In genomic region chr5:111414770-111415249, GRCm38 (mm10) we compare ENCODE assay signal across 8 mouse cellular contexts. TPM values are rescaled to one million over a fixed set of nuclear protein-coding genes. Genes with fewer than 3 reads are reported as not detected.
DNase-seq lines count a peak whose midpoint lies in the region; ATAC-seq and TF ChIP-seq lines count a peak whose summit lies in the region.
"Had no signal": no experiment of that assay in that cellular context is flagged by ENCODE, and none has a peak within 500 bp of the region (broad histone marks: within the 10 kb centered on the region; RNA-seq: fewer than 3 reads in every experiment).

No protein-coding gene starts in this region.

- peak overlapping the region; percentile 21; the same call in 1 of the 2 replicates for H3K4me3 ChIP-seq in embryonic facial prominence, embryonic 13.5 days
- H3K4me3 ChIP-seq in hindbrain, embryonic 12.5 days = peak overlapping the region; percentile 97
- peak overlapping the region; percentile 76 for H3K4me3 ChIP-seq in midbrain, embryonic 12.5 days
- H3K4me3 ChIP-seq: myocyte had no signal

- H3K9me3 ChIP-seq in embryonic facial prominence, embryonic 13.5 days = no peaks in the 10 kb centered on the region
- H3K9me3 ChIP-seq in hindbrain, embryonic 12.5 days (replicated peaks) = no peaks in the 10 kb centered on the region
- no peaks in the 10 kb centered on the region for H3K9me3 ChIP-seq in midbrain, embryonic 12.5 days

- peak overlapping the region; percentile 97 for H3K4me2 ChIP-seq in embryonic facial prominence, embryonic 13.5 days
- peak overlapping the region; percentile 99 for H3K4me2 ChIP-seq in hindbrain, embryonic 12.5 days (replicated peaks)
- H3K4me2 ChIP-seq in midbrain, embryonic 12.5 days (replicated peaks) = peak overlapping the region; percentile 99

- intact Hi-C loops in left cerebral cortex, postnatal 25 days (cut with DNase I) = loop anchor here (2.0 to 5.0 kb wide), 3 partner anchors 97 to 347 kb away; no protein-coding TSS in a partner anchor

- peak overlapping the region; percentile 58 for H3K27ac ChIP-seq in embryonic facial prominence, embryonic 13.5 days
- peak overlapping the region; percentile 99 for H3K27ac ChIP-seq in hindbrain, embryonic 12.5 days
- H3K27ac ChIP-seq in midbrain, embryonic 12.5 days (replicated peaks) = peak overlapping the region; percentile 99

- DNase-seq in brain, embryonic 14.5 days (ENCODE audit: low read depth) = peak; percentile 44
- DNase-seq in testis, postnatal 14 days (ENCODE audit: low spot score) = no peak
- DNase-seq in left cerebral cortex, postnatal 25 days (ENCODE audit: low spot score in 2 of 2) = no peak
- DNase-seq in adrenal gland, postnatal 14 days = no peak

- no peak for ATAC-seq in embryonic facial prominence, embryonic 13.5 days (ENCODE audit: insufficient number of reproducible peaks, insufficient read depth, low FRiP score, low TSS enrichment, low read depth)
- ATAC-seq in hindbrain, embryonic 12.5 days (ENCODE audit: low FRiP score) = no peak; the same call in 1 of the 2 replicates
- ATAC-seq in midbrain, embryonic 12.5 days (ENCODE audit: low FRiP score, low read depth) = no peak

- H3K9ac ChIP-seq in embryonic facial prominence, embryonic 13.5 days = peak overlapping the region; percentile 52
- H3K9ac ChIP-seq in hindbrain, embryonic 12.5 days = peak overlapping the region; percentile 52; the same call in 1 of the 2 replicates
- peak overlapping the region; percentile 100 for H3K9ac ChIP-seq in midbrain, embryonic 12.5 days (replicated peaks)

- no peak for TF ChIP-seq POLR2A in brain, embryonic 14.5 days (IDR thresholded peaks at IDR 0.05; ENCODE audit: borderline replicate concordance, extremely low read depth, insufficient read depth, insufficient read length, poor library complexity, severe bottlenecking)

- peaks cover 47% of the 10 kb centered on the region for H3K4me1 ChIP-seq in embryonic facial prominence, embryonic 13.5 days
- H3K4me1 ChIP-seq in hindbrain, embryonic 12.5 days = peaks cover 39% of the 10 kb centered on the region
- peaks cover 43% of the 10 kb centered on the region for H3K4me1 ChIP-seq in midbrain, embryonic 12.5 days

- WGBS in embryonic facial prominence, embryonic 13.5 days = 44% methylated on average over 4 of the region's 4 CpGs
- WGBS in hindbrain, embryonic 12.5 days = 24% methylated on average over 4 of the region's 4 CpGs
- WGBS in midbrain, embryonic 12.5 days = 26% methylated on average over 4 of the region's 4 CpGs

- H3K36me3 ChIP-seq in embryonic facial prominence, embryonic 13.5 days = peaks cover 14% of the 10 kb centered on the region
- H3K36me3 ChIP-seq in hindbrain, embryonic 12.5 days = peaks cover 11% of the 10 kb centered on the region
- H3K36me3 ChIP-seq in midbrain, embryonic 12.5 days = peaks cover 15% of the 10 kb centered on the region

- TF ChIP-seq CTCF in brain, embryonic 14.5 days (IDR thresholded peaks at IDR 0.05; ENCODE audit: borderline replicate concordance, extremely low read depth, insufficient read depth, insufficient read length) = no peak

- peaks cover 13% of the 10 kb centered on the region; the same call in 1 of the 2 replicates for H3K27me3 ChIP-seq in embryonic facial prominence, embryonic 13.5 days
- H3K27me3 ChIP-seq in hindbrain, embryonic 12.5 days = peaks cover 21% of the 10 kb centered on the region
- peaks cover 18% of the 10 kb centered on the region for H3K27me3 ChIP-seq in midbrain, embryonic 12.5 days

RNA-seq across cellular contexts. Expression of gene Mn1, which starts 2.4 kb away (rescaled TPM):
- 46.8 and 54.3 TPM in 2 replicates for polyA plus RNA-seq in brain, embryonic 14.5 days (2012; rRNA removed)
- polyA plus RNA-seq in embryonic facial prominence, embryonic 13.5 days (2015; fragmentation: Nextera tagmentation; extraction: Ambion mirVana) = 46.6 and 51.3 TPM in 2 replicates
- 61.0 and 62.7 TPM in 2 replicates for polyA plus RNA-seq in hindbrain, embryonic 12.5 days (2016; fragmentation: Nextera tagmentation; extraction: Ambion mirVana)
- 55.9 and 61.8 TPM in 2 replicates for polyA plus RNA-seq in midbrain, embryonic 12.5 days (2016; fragmentation: Nextera tagmentation; extraction: Ambion mirVana)
- total RNA-seq in left cerebral cortex, postnatal 25 days (2021) = 10 to 100 TPM; 62.8 to 63.4 TPM
- 4.6 and 5.1 TPM in 2 replicates for total RNA-seq in adrenal gland, postnatal 14 days (2021)

Comparison
In these comparisons a context has a peak if more than half of its experiments do, and no peak if none do; other contexts are left out.
1. H3K4me3 ChIP-seq: peak in every context shown above with its lines; median percentile 97 in hindbrain, embryonic 12.5 days; 76 in midbrain, embryonic 12.5 days; 21 in embryonic facial prominence, embryonic 13.5 days.